Mouse (Mus musculus) liver, adult 2 months (tissue): ENCODE results near the gene Lss.

Experiments
- CTCF ChIP-seq: fragments of 200-500 bp; IDR thresholded peaks from 2 replicates; pipeline ENCODE4 v1.5.1; 2011; ENCODE audit warnings: low read depth, low read length, control low read depth
- POLR2A ChIP-seq: fragments of 200-500 bp; IDR thresholded peaks from 2 replicates; pipeline ENCODE4 v1.6.1; 2011; ENCODE audit warnings: low read length, control low read depth; ENCODE audit not compliant: insufficient read depth; ENCODE audit errors: extremely low read depth

- no peak for TF ChIP-seq POLR2A
- no peak for TF ChIP-seq CTCF
Measured at GRCm38 (mm10) chr10:76542636-76543375, 11.4 kb downstream of the Lss start.
